Mouse (Mus musculus): ENCODE data around the gene Helq. TPM values are rescaled to one million over a fixed set of nuclear protein-coding genes. Genes with fewer than 3 reads are reported as not detected.

The Helq gene
- 30.1 and 39.4 TPM in 2 replicates for total RNA-seq (2012; rRNA removed)

- DNase-seq (ENCODE audit: low read depth, low spot score): peak; percentile 90
- Histone ChIP-seq H3K9me3 (ENCODE audit: control insufficient read depth, insufficient read depth, low read depth, low read length) (no peaks in the 10 kb centered on the region), H3K9ac (ENCODE audit: insufficient read depth, low read depth, low read length, poor library complexity, severe bottlenecking) (peak within 1 kb of the TSS; percentile 93), H3K4me1 (ENCODE audit: control insufficient read depth in 2 of 2, insufficient read depth in 2 of 2, low read length in 2 of 2, poor library complexity in 1 of 2) (peaks cover 0 to 3% of the 10 kb centered on the region in 2 experiments; a peak in 1 of 4 replicates), H3K27ac (ENCODE audit: insufficient read depth, low read depth, low read length, poor library complexity, severe bottlenecking) (no peak within 1 kb of the TSS), H3K4me3 (ENCODE audit: insufficient read depth in 1 of 2, low read depth in 1 of 2, low read length in 2 of 2, poor library complexity in 1 of 2, severe bottlenecking in 1 of 2) (peak within 1 kb of the TSS; percentile 86 to 89), H3K36me3 (ENCODE audit: control insufficient read depth, insufficient read depth, low read length, poor library complexity, severe bottlenecking) (peaks cover 27% of the 10 kb centered on the region)
- peak; percentile 89 for TF ChIP-seq HCFC1 (IDR thresholded peaks at IDR 0.05; ENCODE audit: borderline replicate concordance, insufficient read depth, low read length)
- 0 out of 2 replicates have a peak, but pooled peaks have one; percentile 30 for TF ChIP-seq CHD2 (IDR thresholded peaks at IDR 0.05; ENCODE audit: low read depth, low read length)
- no peak for TF ChIP-seq ZNF384 (IDR thresholded peaks at IDR 0.05; ENCODE audit: low read depth, low read length)
- in situ Hi-C loops (cut with MboI; ENCODE audit: low sequenced_read_pairs in 2 of 2, unreplicated experiment in 2 of 2): loop anchor here in 1 of 2 experiments (25.0 kb wide), 1 partner anchor 411 kb away; no protein-coding TSS in a partner anchor
Measured at GRCm38 (mm10) chr5:100798165-100798860, at the start of gene Helq, which contains the start of gene Mrps18c. TSS of gene Helq (minus strand) at chr5:100798598. TSS of gene Mrps18c (plus strand) at chr5:100798627.

- DNase-seq (ENCODE audit: low read depth, low spot score): no peak
- TF ChIP-seq CHD2 (IDR thresholded peaks at IDR 0.05; ENCODE audit: low read depth, low read length) (no peak), ZNF384 (IDR thresholded peaks at IDR 0.05; ENCODE audit: low read depth, low read length) (0 out of 2 replicates have a peak, but pooled peaks have one; percentile 8)
- H3K4me3 ChIP-seq (ENCODE audit: insufficient read depth in 1 of 2, low read depth in 1 of 2, low read length in 2 of 2, poor library complexity in 1 of 2, severe bottlenecking in 1 of 2): no peak overlapping the region
- no peaks in the 10 kb centered on the region for H3K36me3 ChIP-seq (ENCODE audit: control insufficient read depth, insufficient read depth, low read length, poor library complexity, severe bottlenecking)
- H3K9ac ChIP-seq (ENCODE audit: insufficient read depth, low read depth, low read length, poor library complexity, severe bottlenecking): no peak overlapping the region
- H3K27ac ChIP-seq (ENCODE audit: insufficient read depth, low read depth, low read length, poor library complexity, severe bottlenecking): no peak overlapping the region
- in situ Hi-C loops (cut with MboI; ENCODE audit: low sequenced_read_pairs in 2 of 2, unreplicated experiment in 2 of 2): loop anchor here in 1 of 2 experiments (25.0 kb wide), 1 partner anchor 815 kb away; the partner anchor contains the start of gene Nkx6-1
- H3K4me1 ChIP-seq (ENCODE audit: control insufficient read depth in 2 of 2, insufficient read depth in 2 of 2, low read length in 2 of 2, poor library complexity in 1 of 2): 0 out of 4 replicates have a peak, but pooled peaks cover 0 to 2% of the 10 kb centered on the region in 2 experiments
- H3K9me3 ChIP-seq (ENCODE audit: control insufficient read depth, insufficient read depth, low read depth, low read length): no peaks in the 10 kb centered on the region
Measured at GRCm38 (mm10) chr5:100847143-100847542, 48.7 kb upstream of the Helq start.

GRCm38 (mm10) chr5:100846599-100846920 is 48.2 kb upstream of the Helq start:
- in situ Hi-C loops (cut with MboI; ENCODE audit: low sequenced_read_pairs in 2 of 2, unreplicated experiment in 2 of 2): loop anchor here in 1 of 2 experiments (25.0 kb wide), 1 partner anchor 816 kb away; the partner anchor contains the start of gene Nkx6-1
- no peak for DNase-seq (ENCODE audit: low read depth, low spot score)
- no peak for TF ChIP-seq HCFC1 (IDR thresholded peaks at IDR 0.05; ENCODE audit: borderline replicate concordance, insufficient read depth, low read length)
- TF ChIP-seq ZC3H11A (IDR thresholded peaks at IDR 0.05; ENCODE audit: borderline replicate concordance, low read depth, low read length): no peak
- H3K27ac ChIP-seq (ENCODE audit: insufficient read depth, low read depth, low read length, poor library complexity, severe bottlenecking): no peak overlapping the region
- no peaks in the 10 kb centered on the region for H3K9me3 ChIP-seq (ENCODE audit: control insufficient read depth, insufficient read depth, low read depth, low read length)
- H3K4me3 ChIP-seq (ENCODE audit: insufficient read depth in 1 of 2, low read depth in 1 of 2, low read length in 2 of 2, poor library complexity in 1 of 2, severe bottlenecking in 1 of 2): peak overlapping the region; percentile 67 to 72
- no peaks in the 10 kb centered on the region for H3K36me3 ChIP-seq (ENCODE audit: control insufficient read depth, insufficient read depth, low read length, poor library complexity, severe bottlenecking)
- H3K9ac ChIP-seq (ENCODE audit: insufficient read depth, low read depth, low read length, poor library complexity, severe bottlenecking): peak overlapping the region; percentile 32
- H3K4me1 ChIP-seq (ENCODE audit: control insufficient read depth in 2 of 2, insufficient read depth in 2 of 2, low read length in 2 of 2, poor library complexity in 1 of 2): 0 out of 4 replicates have a peak, but pooled peaks cover 0 to 2% of the 10 kb centered on the region in 2 experiments

- peak overlapping the region; percentile 40 for H3K9ac ChIP-seq (ENCODE audit: insufficient read depth, low read depth, low read length, poor library complexity, severe bottlenecking)
- H3K4me1 ChIP-seq (ENCODE audit: control insufficient read depth in 2 of 2, insufficient read depth in 2 of 2, low read length in 2 of 2, poor library complexity in 1 of 2): 0 out of 4 replicates have a peak, but pooled peaks cover 0 to 2% of the 10 kb centered on the region in 2 experiments
- in situ Hi-C loops (cut with MboI; ENCODE audit: low sequenced_read_pairs in 2 of 2, unreplicated experiment in 2 of 2): loop anchor here in 1 of 2 experiments (25.0 kb wide), 1 partner anchor 816 kb away; the partner anchor contains the start of gene Nkx6-1
- DNase-seq (ENCODE audit: low read depth, low spot score): peak; percentile 48
- no peak for TF ChIP-seq ZNF384 (IDR thresholded peaks at IDR 0.05; ENCODE audit: low read depth, low read length)
- no peak for TF ChIP-seq CHD2 (IDR thresholded peaks at IDR 0.05; ENCODE audit: low read depth, low read length)
- no peak for TF ChIP-seq MAFK (IDR thresholded peaks at IDR 0.05; ENCODE audit: insufficient read depth, low read depth, low read length)
- no peak for TF ChIP-seq ZC3H11A (IDR thresholded peaks at IDR 0.05; ENCODE audit: borderline replicate concordance, low read depth, low read length)
- H3K9me3 ChIP-seq (ENCODE audit: control insufficient read depth, insufficient read depth, low read depth, low read length): no peaks in the 10 kb centered on the region
- no peaks in the 10 kb centered on the region for H3K36me3 ChIP-seq (ENCODE audit: control insufficient read depth, insufficient read depth, low read length, poor library complexity, severe bottlenecking)
- peak overlapping the region; percentile 8; the same call in 1 of the 2 replicates for H3K27ac ChIP-seq (ENCODE audit: insufficient read depth, low read depth, low read length, poor library complexity, severe bottlenecking)
- H3K4me3 ChIP-seq (ENCODE audit: insufficient read depth in 1 of 2, low read depth in 1 of 2, low read length in 2 of 2, poor library complexity in 1 of 2, severe bottlenecking in 1 of 2): peak overlapping the region; percentile 67 to 72
Measured at GRCm38 (mm10) chr5:100845848-100846598, 47.6 kb upstream of the Helq start.
